Mouse (Mus musculus) A20 (cell line): ENCODE measurements around the gene Mab21l1.

Experiments used
- DNase-seq: peaks from one replicate; pipeline ENCODE4 v3.0.0-alpha.2; 2011; ENCODE audit warnings: low read depth, low spot score

Mab21l1 gene

GRCm38 (mm10) chr3:55782056-55782687 is at the start of gene Mab21l1:
TSS of gene Mab21l1 (plus strand) at chr3:55782510.
- DNase-seq: no peak

GRCm38 (mm10) chr3:55733665-55734064 is 48.6 kb upstream of the Mab21l1 start:
- no peak for DNase-seq

GRCm38 (mm10) chr3:55741428-55741827 is 40.9 kb upstream of the Mab21l1 start:
- no peak for DNase-seq

- no peak for DNase-seq
Observed at GRCm38 (mm10) chr3:55742218-55742617, 40.1 kb upstream of the Mab21l1 start.

- DNase-seq: no peak
Observed at GRCm38 (mm10) chr3:55742654-55743053, 39.7 kb upstream of the Mab21l1 start.

GRCm38 (mm10) chr3:55743885-55744284 is 38.4 kb upstream of the Mab21l1 start:
- DNase-seq: no peak

- DNase-seq: no peak
Observed at GRCm38 (mm10) chr3:55750445-55751065, 31.8 kb upstream of the Mab21l1 start.

GRCm38 (mm10) chr3:55751363-55751762 is 30.9 kb upstream of the Mab21l1 start:
- no peak for DNase-seq

- DNase-seq: peak; percentile 19
Observed at GRCm38 (mm10) chr3:55752558-55752957, 29.8 kb upstream of the Mab21l1 start.

GRCm38 (mm10) chr3:55753872-55754271 is 28.4 kb upstream of the Mab21l1 start:
- no peak for DNase-seq

GRCm38 (mm10) chr3:55754981-55755608 is 27.2 kb upstream of the Mab21l1 start:
- no peak for DNase-seq

GRCm38 (mm10) chr3:55755805-55756601 is 26.3 kb upstream of the Mab21l1 start:
- DNase-seq: no peak

GRCm38 (mm10) chr3:55756602-55757190 is 25.6 kb upstream of the Mab21l1 start:
- DNase-seq: no peak

GRCm38 (mm10) chr3:55758297-55758696 is 24.0 kb upstream of the Mab21l1 start:
- no peak for DNase-seq

GRCm38 (mm10) chr3:55763591-55763990 is 18.7 kb upstream of the Mab21l1 start:
- no peak for DNase-seq

GRCm38 (mm10) chr3:55768654-55769053 is 13.7 kb upstream of the Mab21l1 start:
- DNase-seq: no peak

GRCm38 (mm10) chr3:55769308-55769707 is 13.0 kb upstream of the Mab21l1 start:
- DNase-seq: no peak

GRCm38 (mm10) chr3:55774203-55774602 is 8.1 kb upstream of the Mab21l1 start:
- no peak for DNase-seq

GRCm38 (mm10) chr3:55775245-55775644 is 7.1 kb upstream of the Mab21l1 start:
- DNase-seq: peak; percentile 45

- DNase-seq: no peak
Observed at GRCm38 (mm10) chr3:55775753-55776152, 6.6 kb upstream of the Mab21l1 start.

- DNase-seq: peak; percentile 8
Observed at GRCm38 (mm10) chr3:55777501-55777900, 4.8 kb upstream of the Mab21l1 start.
